Mouse (Mus musculus): ENCODE measurements around the gene Anxa6. TPM values are rescaled to one million over a fixed set of nuclear protein-coding genes. Genes with fewer than 3 reads are reported as not detected.
"Not testable (repeated sequence)": the region's sequence is repeated elsewhere in the genome, so short reads cannot be mapped to it uniquely, and the experiment has no call there.

Anxa6 gene
- polyA plus RNA-seq, 1 experiment from 2014 or later: 41.6 TPM

GRCm38 (mm10) chr11:54955735-54956480 is 77.3 kb downstream of the Anxa6 start:
- Histone ChIP-seq H3K4me1 (ENCODE audit: control insufficient read depth, insufficient read depth, low read length) (peaks cover 3% of the 10 kb centered on the region; the same call in 1 of the 2 replicates), H3K9me3 (replicated peaks; ENCODE audit: control insufficient read depth, low read length) (no peaks in the 10 kb centered on the region), H3K27me3 (replicated peaks; ENCODE audit: control insufficient read depth, insufficient read depth, low read length) (no peaks in the 10 kb centered on the region), H3K4me3 (ENCODE audit: low read depth, low read length) (peak overlapping the region; percentile 72), H3K4me2 (ENCODE audit: low read length) (peak overlapping the region; percentile 63), H3K9ac (ENCODE audit: low read length) (peak overlapping the region; percentile 84), H3K36me3 (ENCODE audit: control insufficient read depth, insufficient read depth, low read length) (no peaks in the 10 kb centered on the region), H3K27ac (ENCODE audit: low read depth, low read length) (peak overlapping the region; percentile 81)
- DNase-seq (ENCODE audit: low spot score) (peak; percentile 96), ATAC-seq (peak; percentile 99)
- WGBS: under 1% methylated on average over 59 of the region's 59 CpGs

GRCm38 (mm10) chr11:54955400-54955734 is 77.9 kb downstream of the Anxa6 start:
- not testable (repeated sequence) for H3K9me3 ChIP-seq (replicated peaks; ENCODE audit: control insufficient read depth, low read length); H3K27me3 ChIP-seq (replicated peaks; ENCODE audit: control insufficient read depth, insufficient read depth, low read length); H3K36me3 ChIP-seq (ENCODE audit: control insufficient read depth, insufficient read depth, low read length); H3K4me1 ChIP-seq (ENCODE audit: control insufficient read depth, insufficient read depth, low read length); ATAC-seq; DNase-seq (ENCODE audit: low spot score)
- peak overlapping the region; percentile 72 for H3K4me3 ChIP-seq (ENCODE audit: low read depth, low read length)
- H3K27ac ChIP-seq (ENCODE audit: low read depth, low read length): 0 out of 2 replicates have a peak overlapping the region, but pooled peaks have one; percentile 81
- peak overlapping the region; percentile 84; the same call in 1 of the 2 replicates for H3K9ac ChIP-seq (ENCODE audit: low read length)
- 44% methylated on average over 10 of the region's 10 CpGs for WGBS
- H3K4me2 ChIP-seq (ENCODE audit: low read length): peak overlapping the region; percentile 63

DNA sequence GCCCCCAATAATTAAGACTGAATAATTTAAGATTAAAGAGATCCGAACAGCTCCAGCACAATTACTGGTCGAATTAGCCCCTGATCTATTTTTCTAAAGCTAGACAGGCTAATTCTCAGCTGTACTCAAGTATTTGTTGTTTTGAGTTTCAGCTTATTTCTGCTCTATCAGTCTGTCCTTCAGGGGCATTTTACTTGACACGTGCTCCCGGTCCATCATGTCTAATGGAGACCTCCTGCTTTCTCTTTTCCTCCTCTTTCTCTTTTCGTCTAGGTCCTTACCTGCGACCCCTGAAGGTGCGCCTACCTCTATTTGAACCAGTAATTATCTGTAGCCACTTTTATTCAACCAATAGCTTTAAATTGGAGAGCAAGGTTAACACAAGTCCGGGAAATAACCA is 78.5 kb downstream of the Anxa6 start:
- Histone ChIP-seq H3K27me3 (replicated peaks; ENCODE audit: control insufficient read depth, insufficient read depth, low read length) (no peaks in the 10 kb centered on the region), H3K4me1 (ENCODE audit: control insufficient read depth, insufficient read depth, low read length) (peaks cover 3% of the 10 kb centered on the region; the same call in 1 of the 2 replicates), H3K27ac (ENCODE audit: low read depth, low read length) (no peak overlapping the region), H3K4me2 (ENCODE audit: low read length) (no peak overlapping the region), H3K9ac (ENCODE audit: low read length) (no peak overlapping the region), H3K4me3 (ENCODE audit: low read depth, low read length) (no peak overlapping the region), H3K36me3 (ENCODE audit: control insufficient read depth, insufficient read depth, low read length) (no peaks in the 10 kb centered on the region), H3K9me3 (replicated peaks; ENCODE audit: control insufficient read depth, low read length) (no peaks in the 10 kb centered on the region)
- WGBS: 66% methylated on average over 8 of the region's 8 CpGs
- ATAC-seq (no peak), DNase-seq (ENCODE audit: low spot score) (no peak)

- Histone ChIP-seq H3K36me3 (ENCODE audit: control insufficient read depth, insufficient read depth, low read length) (no peaks in the 10 kb centered on the region), H3K4me3 (ENCODE audit: low read depth, low read length) (no peak overlapping the region), H3K27me3 (replicated peaks; ENCODE audit: control insufficient read depth, insufficient read depth, low read length) (no peaks in the 10 kb centered on the region), H3K9ac (ENCODE audit: low read length) (peak overlapping the region; percentile 33; the same call in 1 of the 2 replicates), H3K4me2 (ENCODE audit: low read length) (no peak overlapping the region), H3K4me1 (ENCODE audit: control insufficient read depth, insufficient read depth, low read length) (peaks cover 3% of the 10 kb centered on the region; the same call in 1 of the 2 replicates), H3K9me3 (replicated peaks; ENCODE audit: control insufficient read depth, low read length) (no peaks in the 10 kb centered on the region), H3K27ac (ENCODE audit: low read depth, low read length) (no peak overlapping the region)
- 20% methylated on average over 9 of the region's 9 CpGs for WGBS
- no peak for ATAC-seq
- no peak for DNase-seq (ENCODE audit: low spot score)
Measured at GRCm38 (mm10) chr11:54953993-54954446, 79.2 kb downstream of the Anxa6 start.

GRCm38 (mm10) chr11:54952651-54953050 is 80.6 kb downstream of the Anxa6 start:
- DNase-seq (ENCODE audit: low spot score) (no peak), ATAC-seq (no peak)

DNA sequence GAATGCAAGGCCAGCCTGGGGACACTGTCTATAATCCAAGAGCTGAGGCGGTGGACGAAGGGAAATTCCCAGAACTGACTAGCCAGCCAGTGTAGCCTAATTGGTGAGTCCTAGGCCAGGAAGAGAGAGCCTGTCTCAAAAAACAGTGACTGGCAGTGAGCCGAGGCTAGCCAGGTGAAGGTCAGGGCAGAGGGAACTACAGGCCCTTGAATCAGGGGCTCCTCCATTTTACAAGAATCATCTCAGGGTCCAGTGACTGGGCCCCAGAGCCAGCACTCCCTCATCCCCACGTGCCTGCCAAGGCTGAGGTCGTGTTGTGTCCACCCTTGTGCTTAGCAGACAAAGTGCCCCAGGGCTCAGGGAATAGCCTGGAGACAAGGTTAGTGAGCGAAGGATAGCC is 82.6 kb downstream of the Anxa6 start:
- Histone ChIP-seq H3K4me3 (ENCODE audit: low read depth, low read length) (no peak overlapping the region), H3K9ac (ENCODE audit: low read length) (no peak overlapping the region), H3K9me3 (replicated peaks; ENCODE audit: control insufficient read depth, low read length) (no peaks in the 10 kb centered on the region), H3K36me3 (ENCODE audit: control insufficient read depth, insufficient read depth, low read length) (no peaks in the 10 kb centered on the region), H3K27me3 (replicated peaks; ENCODE audit: control insufficient read depth, insufficient read depth, low read length) (no peaks in the 10 kb centered on the region), H3K27ac (ENCODE audit: low read depth, low read length) (no peak overlapping the region), H3K4me2 (ENCODE audit: low read length) (no peak overlapping the region), H3K4me1 (ENCODE audit: control insufficient read depth, insufficient read depth, low read length) (peaks cover 3% of the 10 kb centered on the region; the same call in 1 of the 2 replicates)
- 76% methylated on average over 6 of the region's 6 CpGs for WGBS
- no peak for ATAC-seq
- DNase-seq (ENCODE audit: low spot score): no peak

More at GRCm38 (mm10) chr11:54952651-54953050, 80.6 kb downstream of the Anxa6 start:
- Histone ChIP-seq H3K4me1 (ENCODE audit: control insufficient read depth, insufficient read depth, low read length) (peaks cover 3% of the 10 kb centered on the region; the same call in 1 of the 2 replicates), H3K9me3 (replicated peaks; ENCODE audit: control insufficient read depth, low read length) (no peaks in the 10 kb centered on the region), H3K9ac (ENCODE audit: low read length) (no peak overlapping the region), H3K4me2 (ENCODE audit: low read length) (no peak overlapping the region), H3K27me3 (replicated peaks; ENCODE audit: control insufficient read depth, insufficient read depth, low read length) (no peaks in the 10 kb centered on the region), H3K27ac (ENCODE audit: low read depth, low read length) (no peak overlapping the region), H3K36me3 (ENCODE audit: control insufficient read depth, insufficient read depth, low read length) (no peaks in the 10 kb centered on the region), H3K4me3 (ENCODE audit: low read depth, low read length) (no peak overlapping the region)
- WGBS: 78% methylated on average over 6 of the region's 6 CpGs

DNA sequence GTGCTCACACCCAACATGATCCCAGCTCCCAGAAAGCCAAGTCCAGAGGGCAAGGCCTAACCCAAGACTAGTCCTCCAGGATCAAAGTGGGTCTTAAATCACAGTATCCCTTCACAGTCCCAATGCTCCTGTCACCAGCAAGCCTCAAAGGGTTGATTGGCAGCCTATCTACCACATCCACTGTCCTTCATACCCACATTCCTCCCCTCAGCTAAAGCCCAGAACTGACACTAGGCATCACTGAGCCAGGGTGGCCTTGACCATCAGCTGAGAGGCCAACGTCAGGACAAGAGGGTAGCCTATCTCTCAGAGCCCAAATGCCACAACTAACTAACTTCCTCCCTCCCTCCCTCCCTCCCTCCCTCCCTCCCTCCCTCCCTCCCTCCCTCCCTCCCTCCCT is 83.5 kb downstream of the Anxa6 start:
- Histone ChIP-seq H3K36me3 (ENCODE audit: control insufficient read depth, insufficient read depth, low read length) (no peaks in the 10 kb centered on the region), H3K9me3 (replicated peaks; ENCODE audit: control insufficient read depth, low read length) (no peaks in the 10 kb centered on the region), H3K27ac (ENCODE audit: low read depth, low read length) (no peak overlapping the region), H3K4me2 (ENCODE audit: low read length) (no peak overlapping the region), H3K9ac (ENCODE audit: low read length) (no peak overlapping the region), H3K4me3 (ENCODE audit: low read depth, low read length) (no peak overlapping the region), H3K4me1 (ENCODE audit: control insufficient read depth, insufficient read depth, low read length) (peaks cover 3% of the 10 kb centered on the region; the same call in 1 of the 2 replicates), H3K27me3 (replicated peaks; ENCODE audit: control insufficient read depth, insufficient read depth, low read length) (no peaks in the 10 kb centered on the region)
- DNase-seq (ENCODE audit: low spot score): no peak
- ATAC-seq: no peak
- WGBS: 63% methylated on average over 1 of the region's 1 CpGs

GRCm38 (mm10) chr11:54944702-54945101 is 88.5 kb downstream of the Anxa6 start:
- Histone ChIP-seq H3K27ac (ENCODE audit: low read depth, low read length) (no peak overlapping the region), H3K4me1 (ENCODE audit: control insufficient read depth, insufficient read depth, low read length) (no peaks in the 10 kb centered on the region), H3K9me3 (replicated peaks; ENCODE audit: control insufficient read depth, low read length) (no peaks in the 10 kb centered on the region), H3K9ac (ENCODE audit: low read length) (no peak overlapping the region), H3K27me3 (replicated peaks; ENCODE audit: control insufficient read depth, insufficient read depth, low read length) (no peaks in the 10 kb centered on the region), H3K4me2 (ENCODE audit: low read length) (no peak overlapping the region), H3K36me3 (ENCODE audit: control insufficient read depth, insufficient read depth, low read length) (no peaks in the 10 kb centered on the region), H3K4me3 (ENCODE audit: low read depth, low read length) (no peak overlapping the region)
- WGBS: 82% methylated on average over 3 of the region's 3 CpGs
- DNase-seq (ENCODE audit: low spot score) (no peak), ATAC-seq (no peak)

GRCm38 (mm10) chr11:54940056-54940455 is 93.2 kb downstream of the Anxa6 start:
- peaks cover 6% of the 10 kb centered on the region for H3K4me1 ChIP-seq (ENCODE audit: control insufficient read depth, insufficient read depth, low read length)
- H3K9me3 ChIP-seq (replicated peaks; ENCODE audit: control insufficient read depth, low read length): no peaks in the 10 kb centered on the region
- H3K4me3 ChIP-seq (ENCODE audit: low read depth, low read length): no peak overlapping the region
- no peak for DNase-seq (ENCODE audit: low spot score)
- 72% methylated on average over 7 of the region's 7 CpGs for WGBS
- H3K9ac ChIP-seq (ENCODE audit: low read length): no peak overlapping the region
- H3K36me3 ChIP-seq (ENCODE audit: control insufficient read depth, insufficient read depth, low read length): peaks cover 5% of the 10 kb centered on the region; the same call in 1 of the 2 replicates
- H3K27ac ChIP-seq (ENCODE audit: low read depth, low read length): no peak overlapping the region
- H3K4me2 ChIP-seq (ENCODE audit: low read length): no peak overlapping the region
- no peak for ATAC-seq
- H3K27me3 ChIP-seq (replicated peaks; ENCODE audit: control insufficient read depth, insufficient read depth, low read length): no peaks in the 10 kb centered on the region
